Mouse (Mus musculus): ENCODE data around the gene Zbtb20.

The Zbtb20 gene

GRCm38 (mm10) chr16:42875852-42875980 is at the start of gene Zbtb20:
Zbtb20 (plus strand) TSS chr16:42875881.
- no peak for DNase-seq (ENCODE audit: low read depth, low spot score)

DNA sequence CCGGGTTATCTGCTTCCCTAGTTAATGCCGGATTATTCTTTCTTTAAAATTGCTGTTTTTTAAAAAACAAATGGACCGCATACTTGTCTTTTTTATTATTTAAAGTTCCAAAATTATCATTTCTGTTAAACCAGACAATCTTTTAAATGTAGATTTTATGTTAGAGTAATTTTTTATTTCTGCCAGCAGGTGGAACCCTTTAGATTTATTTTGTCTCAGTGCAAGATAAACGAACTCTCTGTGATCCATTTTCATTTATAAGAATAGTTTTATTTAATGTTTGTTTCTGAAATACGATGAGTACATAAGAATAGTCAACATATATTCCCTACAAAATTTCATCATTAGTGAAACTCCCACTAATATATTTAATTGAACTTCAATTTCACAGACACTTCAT is 39.7 kb upstream of the Zbtb20 start:
- DNase-seq (ENCODE audit: low read depth, low spot score): no peak

DNA sequence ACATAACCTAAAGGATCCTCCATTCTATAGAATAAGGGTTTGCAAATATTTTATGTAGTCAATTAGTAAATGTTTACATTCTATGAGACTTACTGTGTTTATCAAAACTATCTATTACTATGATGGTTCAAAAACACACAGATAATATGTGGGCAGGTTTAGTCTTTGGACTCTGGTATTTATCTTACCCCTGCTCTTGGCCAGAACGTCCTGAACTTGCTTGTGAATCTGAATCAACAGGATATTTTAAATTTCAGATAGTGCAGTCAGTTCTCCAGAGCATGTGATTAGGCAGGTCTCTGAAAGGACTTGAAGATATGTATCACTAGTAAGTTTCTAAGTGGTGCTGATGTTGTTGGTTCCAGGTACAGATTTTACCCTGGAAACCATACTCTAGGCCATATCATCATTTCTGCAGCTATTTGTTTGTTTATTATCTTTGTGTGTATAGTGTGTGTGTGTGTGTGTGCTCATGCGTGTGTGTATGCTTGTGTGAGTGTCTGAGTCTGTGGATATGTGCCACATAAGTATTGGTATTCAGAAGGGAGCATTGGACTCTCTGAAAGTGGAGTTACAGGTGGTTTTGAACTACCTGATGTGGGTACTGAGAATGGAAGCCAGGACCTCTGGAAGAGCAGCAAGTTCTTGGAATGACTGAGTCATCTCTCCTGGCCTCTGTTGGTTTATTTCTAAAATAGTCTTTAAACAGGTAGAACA is 39.1 kb upstream of the Zbtb20 start:
- no peak for DNase-seq (ENCODE audit: low read depth, low spot score)

GRCm38 (mm10) chr16:42838226-42838625 is 37.5 kb upstream of the Zbtb20 start:
- DNase-seq (ENCODE audit: low read depth, low spot score): no peak

GRCm38 (mm10) chr16:42857564-42858183 is 18.0 kb upstream of the Zbtb20 start:
- no peak for DNase-seq (ENCODE audit: low read depth, low spot score)

DNA sequence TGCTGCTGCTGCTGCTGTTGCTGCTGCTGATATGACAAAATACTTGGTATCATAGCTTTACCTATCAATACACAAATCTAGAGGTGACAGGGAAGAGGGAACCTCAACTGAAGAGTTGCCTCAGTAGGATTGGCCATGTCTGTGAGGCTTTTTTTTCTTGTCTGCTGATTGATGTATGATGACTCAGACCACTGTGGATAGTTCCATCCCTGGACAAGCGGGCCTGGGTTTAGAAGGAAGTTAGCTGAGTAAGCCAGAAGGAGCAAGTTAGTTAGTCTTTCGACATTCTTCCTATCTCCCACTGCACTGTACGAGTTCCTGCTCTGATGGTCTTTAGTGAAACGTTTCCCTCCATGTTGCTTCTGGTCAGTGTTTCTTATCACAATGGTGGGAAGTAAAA is 16.4 kb upstream of the Zbtb20 start:
- no peak for DNase-seq (ENCODE audit: low read depth, low spot score)

GRCm38 (mm10) chr16:42863231-42863630 is 12.4 kb upstream of the Zbtb20 start:
- no peak for DNase-seq (ENCODE audit: low read depth, low spot score)

DNA sequence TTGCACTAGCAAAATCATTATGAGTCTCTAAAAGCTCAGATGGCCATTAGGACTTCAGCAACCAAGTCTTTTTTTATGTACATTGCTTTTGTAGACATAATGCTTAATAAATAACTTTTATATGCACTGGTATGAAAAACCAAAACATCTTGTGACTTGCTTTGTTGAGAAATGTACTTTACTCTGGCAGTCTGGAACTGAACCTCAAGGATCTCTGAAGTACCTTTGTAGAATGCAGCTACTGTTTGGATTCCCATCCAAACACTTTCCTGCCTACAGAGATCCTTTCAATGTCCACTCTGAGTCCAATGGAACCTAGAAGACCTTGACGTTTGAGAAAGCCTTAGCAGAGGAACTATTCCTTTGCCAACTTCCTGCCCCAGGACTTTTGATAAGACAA is 9.6 kb upstream of the Zbtb20 start:
- DNase-seq (ENCODE audit: low read depth, low spot score): no peak

- DNase-seq (ENCODE audit: low read depth, low spot score): no peak
These were observed 3.6 kb upstream of the Zbtb20 start for GRCm38 (mm10) chr16:42872101-42872500.

- no peak for DNase-seq (ENCODE audit: low read depth, low spot score)
These were observed 1.7 kb upstream of the Zbtb20 start for GRCm38 (mm10) chr16:42873942-42874341.

- peak; percentile 20 for DNase-seq (ENCODE audit: low read depth, low spot score)
These were observed 1.2 kb upstream of the Zbtb20 start for GRCm38 (mm10) chr16:42874456-42874855.

- peak; percentile 100 for DNase-seq (ENCODE audit: low read depth, low spot score)
These were observed 500 bp upstream of the Zbtb20 start for GRCm38 (mm10) chr16:42874910-42875851.

DNA sequence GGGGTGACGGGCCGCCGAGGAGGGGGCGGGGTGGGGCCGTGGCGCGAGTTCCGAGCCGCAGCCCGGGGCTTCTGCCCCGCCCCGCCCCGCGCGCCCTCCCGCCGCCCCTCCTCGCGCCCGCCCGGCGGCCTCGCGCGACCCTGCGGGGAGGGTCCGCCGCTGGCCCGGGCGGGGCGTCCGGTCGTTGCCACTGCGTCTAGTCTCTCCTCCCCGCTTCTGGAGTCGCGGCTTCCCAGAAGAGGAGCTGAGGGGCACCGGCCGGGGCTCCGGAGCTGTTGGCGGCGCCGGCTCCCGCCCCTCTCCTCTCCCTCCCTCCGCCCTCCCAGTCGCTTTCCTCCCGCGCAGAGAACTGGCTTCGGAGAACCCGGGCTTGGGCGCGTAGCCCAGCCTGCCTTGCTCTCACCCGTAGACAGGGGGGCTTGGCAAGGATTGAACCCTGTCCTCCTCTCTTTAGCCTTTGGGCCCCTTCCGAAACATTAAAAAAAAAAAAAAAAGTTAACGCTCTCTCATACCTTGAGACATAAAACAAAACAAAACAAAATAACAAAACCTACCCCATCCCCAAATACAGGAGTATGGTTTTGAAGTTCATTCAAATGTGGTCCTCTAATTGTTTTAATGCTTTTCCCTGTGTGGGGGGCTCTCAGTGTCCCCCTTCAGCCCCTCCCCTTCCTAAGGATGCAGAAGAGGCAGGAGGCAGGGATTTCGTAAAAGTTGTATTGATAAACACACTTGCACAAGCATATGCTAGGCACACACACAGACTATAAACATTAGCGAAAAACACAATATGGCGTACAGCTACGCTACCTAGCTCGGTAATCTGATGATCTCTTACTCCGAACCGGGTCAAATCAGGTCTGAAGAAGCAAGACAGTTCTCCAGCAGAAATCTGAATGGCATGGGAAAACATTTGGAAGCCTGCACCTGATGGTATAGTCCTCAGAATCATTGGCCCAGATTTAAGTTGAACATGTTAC is 630 bp downstream of the Zbtb20 start:
- DNase-seq (ENCODE audit: low read depth, low spot score): peak; percentile 44

DNA sequence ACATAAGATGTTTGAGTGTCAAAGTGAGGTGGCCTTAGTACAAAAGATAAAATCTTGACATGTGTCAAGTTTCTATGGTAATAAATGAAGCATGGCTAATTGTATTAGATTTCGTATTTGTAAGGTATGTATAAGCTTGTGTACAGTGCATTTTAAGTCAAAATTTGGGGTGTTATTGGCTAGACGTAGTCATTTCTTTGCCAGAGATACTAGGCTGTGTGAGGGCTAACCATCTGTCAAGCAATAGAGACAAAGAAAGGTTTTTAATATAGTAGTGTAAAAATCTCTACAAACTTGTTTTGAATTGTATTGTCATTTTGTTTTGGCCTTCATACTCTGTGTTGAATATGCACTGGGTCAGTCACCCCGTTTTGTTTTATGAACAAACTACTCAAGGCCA is 4.4 kb downstream of the Zbtb20 start:
- no peak for DNase-seq (ENCODE audit: low read depth, low spot score)

GRCm38 (mm10) chr16:42885538-42885937 is 9.9 kb downstream of the Zbtb20 start:
- DNase-seq (ENCODE audit: low read depth, low spot score): no peak

GRCm38 (mm10) chr16:42885964-42886363 is 10.3 kb downstream of the Zbtb20 start:
- no peak for DNase-seq (ENCODE audit: low read depth, low spot score)

GRCm38 (mm10) chr16:42897125-42897693 is 21.5 kb downstream of the Zbtb20 start:
- DNase-seq (ENCODE audit: low read depth, low spot score): no peak

- no peak for DNase-seq (ENCODE audit: low read depth, low spot score)
These were observed 24.6 kb downstream of the Zbtb20 start for GRCm38 (mm10) chr16:42900328-42900727.

DNA sequence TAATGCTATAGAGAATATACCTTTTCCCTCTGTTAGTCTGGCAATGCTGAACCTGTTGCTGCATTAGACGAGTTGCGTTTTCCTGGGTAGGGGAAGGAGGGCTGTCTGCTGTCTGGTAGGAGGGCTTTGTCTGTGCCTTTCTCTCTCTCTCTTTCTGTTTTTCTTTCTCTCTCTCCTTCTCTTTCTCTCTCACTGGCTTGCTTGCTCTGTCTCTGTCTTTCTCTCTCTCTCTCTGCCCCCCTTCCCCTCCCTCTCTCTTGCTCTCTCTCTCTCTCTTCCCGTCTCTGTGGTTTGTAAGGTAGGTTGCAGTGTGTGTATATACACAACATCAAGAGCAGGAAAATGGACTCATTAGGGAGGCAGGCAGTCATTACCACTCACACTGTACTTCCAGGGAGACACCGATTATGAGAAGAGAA is 31.6 kb downstream of the Zbtb20 start:
- no peak for DNase-seq (ENCODE audit: low read depth, low spot score)

DNA sequence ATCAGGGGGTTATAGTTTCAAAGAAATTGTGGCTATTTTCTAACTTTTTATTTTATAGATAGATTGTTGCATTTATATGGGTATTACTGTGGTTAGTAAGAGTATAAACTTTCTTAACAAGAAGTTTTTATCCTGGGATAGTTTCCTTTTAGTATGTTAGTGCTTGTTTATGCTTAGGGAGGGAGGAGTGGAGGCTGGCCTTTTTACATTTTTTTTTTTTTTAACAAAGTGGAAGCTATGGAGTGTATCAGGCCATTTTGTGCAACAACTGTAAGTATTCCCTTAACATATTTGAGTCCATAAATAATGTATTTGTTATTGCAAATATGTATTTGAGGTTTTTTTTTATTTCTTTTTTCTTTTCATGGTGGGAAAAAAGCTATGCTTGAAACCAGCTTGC is 32.7 kb downstream of the Zbtb20 start:
- DNase-seq (ENCODE audit: low read depth, low spot score): no peak

- DNase-seq (ENCODE audit: low read depth, low spot score): no peak
These were observed 33.2 kb downstream of the Zbtb20 start for GRCm38 (mm10) chr16:42908896-42909295.
